Mouse (Mus musculus) layer of hippocampus, postnatal 10 days (tissue): ENCODE data around the gene Lasp1. TPM values are rescaled to one million over a fixed set of nuclear protein-coding genes. Genes with fewer than 3 reads are reported as not detected.

Experiments
- DNase-seq, 2 experiments: peaks; one replicate each; pipeline ENCODE4 v3.0.0; 2021; ENCODE audit warnings: low spot score in 2 of 2
- total RNA-seq, 2 experiments: library from RNA; stranded (reverse); gene quantifications; 2 replicates each; pipeline ENCODE4 v1.2.3; 2021

Lasp1 gene
- total RNA-seq, 2 experiments from 2014 or later, result 148 to 150 TPM

- DNase-seq, result no peak
These were observed 5.6 kb upstream of the Lasp1 start for GRCm38 (mm10) chr11:97793165-97793564.

- peak; percentile 74 to 82 for DNase-seq
These were observed 1.9 kb upstream of the Lasp1 start for GRCm38 (mm10) chr11:97796910-97797309.

- no peak for DNase-seq
These were observed 1.3 kb upstream of the Lasp1 start for GRCm38 (mm10) chr11:97797369-97798082.

GRCm38 (mm10) chr11:97798083-97798435 is 741 bp upstream of the Lasp1 start:
- DNase-seq, result no peak

GRCm38 (mm10) chr11:97799146-97799993 is 570 bp downstream of the Lasp1 start:
- peak; percentile 87 to 91 for DNase-seq

- DNase-seq, result peak; percentile 53 to 70
These were observed 1.3 kb downstream of the Lasp1 start for GRCm38 (mm10) chr11:97799994-97800690.

GRCm38 (mm10) chr11:97800691-97801408 is 2.0 kb downstream of the Lasp1 start:
- DNase-seq, result no peak

- peak in 1 of 2 experiments; percentile 64 for DNase-seq
These were observed 2.8 kb downstream of the Lasp1 start for GRCm38 (mm10) chr11:97801409-97802193.

- no peak for DNase-seq
These were observed 3.3 kb downstream of the Lasp1 start for GRCm38 (mm10) chr11:97802194-97802470.

GRCm38 (mm10) chr11:97802495-97802894 is 3.7 kb downstream of the Lasp1 start:
- DNase-seq, result no peak

GRCm38 (mm10) chr11:97803847-97804246 is 5.0 kb downstream of the Lasp1 start:
- no peak for DNase-seq

- DNase-seq, result peak in 1 of 2 experiments; percentile 34
These were observed 6.3 kb downstream of the Lasp1 start for GRCm38 (mm10) chr11:97804841-97805661.

- DNase-seq, result peak in 1 of 2 experiments; percentile 45
These were observed 7.1 kb downstream of the Lasp1 start for GRCm38 (mm10) chr11:97805662-97806612.

GRCm38 (mm10) chr11:97806613-97806964 is 7.8 kb downstream of the Lasp1 start:
- DNase-seq, result no peak

GRCm38 (mm10) chr11:97807626-97808025 is 8.8 kb downstream of the Lasp1 start:
- peak in 1 of 2 experiments; percentile 14 for DNase-seq

GRCm38 (mm10) chr11:97808093-97808492 is 9.3 kb downstream of the Lasp1 start:
- no peak for DNase-seq

- DNase-seq, result peak in 1 of 2 experiments; percentile 27
These were observed 9.9 kb downstream of the Lasp1 start for GRCm38 (mm10) chr11:97808621-97809234.
